24 mouse cellular contexts compared by ENCODE assay signal in genomic region chr6:68302133-68302532, GRCm38 (mm10).
A peak's percentile ranks its signal among the peaks of the same experiment; 100 is the strongest.
DNase-seq lines count a peak whose midpoint lies in the region; ATAC-seq and TF ChIP-seq lines count a peak whose summit lies in the region.
"Had no signal": no experiment of that assay in that cellular context is flagged by ENCODE, and none has a peak within 500 bp of the region (broad histone marks: within the 10 kb centered on the region; RNA-seq: fewer than 3 reads in every experiment).

No protein-coding gene starts in this region.

- dilution Hi-C loops in CH12.LX (cut with MboI; ENCODE audit: extremely low pct_ligation_motif_present, extremely low pct_unique_long_range_greater_than_20kb, low sequenced_read_pairs), result no loop called here

- 59% methylated on average over 1 of the region's 1 CpGs for WGBS in lung, postnatal 0 days

- no peaks in the 10 kb centered on the region for H3K4me1 ChIP-seq in lung, postnatal 0 days (ENCODE audit: insufficient read depth, low read depth, low read length)
- H3K4me1 ChIP-seq in CH12.LX (ENCODE audit: control insufficient read depth in 1 of 2, insufficient read depth in 2 of 2), result peaks cover 0 to 7% of the 10 kb centered on the region in 2 experiments; a peak in 1 of 4 replicates
- H3K4me1 ChIP-seq: forebrain, embryonic 10.5 days; forebrain, embryonic 13.5 days; heart, embryonic 10.5 days; heart, embryonic 13.5 days had no signal

- no peak for ATAC-seq in lung, postnatal 0 days
- ATAC-seq: forebrain, embryonic 13.5 days; forebrain, embryonic 16.5 days; hindbrain, postnatal 0 days; Patski had no signal

- in situ Hi-C loops in CH12.LX (cut with MboI; ENCODE audit: low pct_ligation_motif_present, low pct_unique_long_range_greater_than_20kb, low sequenced_read_pairs), result no loop called here

- TF ChIP-seq EP300 in lung, postnatal 0 days (IDR thresholded peaks at IDR 0.05), result no peak
- peak; percentile 86 for TF ChIP-seq EP300 in CH12.LX (IDR thresholded peaks at IDR 0.05; ENCODE audit: low read length)

- no peak for TF ChIP-seq CTCF in lung, postnatal 0 days (IDR thresholded peaks at IDR 0.05)
- no peak for TF ChIP-seq CTCF in CH12.LX (conservative IDR thresholded peaks at IDR 0.05 in 1 of 2, IDR thresholded peaks at IDR 0.05 in 1 of 2; ENCODE audit: low read depth in 2 of 2, low read length in 2 of 2)

- H3K27ac ChIP-seq in lung, postnatal 0 days (ENCODE audit: low read length), result no peak overlapping the region
- H3K27ac ChIP-seq in CH12.LX (ENCODE audit: insufficient read depth, low read depth), result peak overlapping the region; percentile 62; the same call in 1 of the 2 replicates
- H3K27ac ChIP-seq: forebrain, embryonic 10.5 days; forebrain, embryonic 13.5 days; heart, adult 2 months; heart, embryonic 10.5 days; heart, embryonic 13.5 days; hindbrain, embryonic 14.5 days; hindbrain, postnatal 0 days had no signal

- peak; percentile 12 for DNase-seq in lung, postnatal 25 days (ENCODE audit: low spot score)
- DNase-seq in lung, postnatal 0 days (ENCODE audit: low spot score), result no peak
- DNase-seq in B cell, adult 2 months, result peak; percentile 67 to 74
- peak; percentile 88 for DNase-seq in CH12.LX (ENCODE audit: extremely low read depth)
- peak; percentile 68 for DNase-seq in splenic B cell, adult 2 months (ENCODE audit: low read depth, low spot score)
- DNase-seq in cerebellum, adult 11-12 months, result no peak
- DNase-seq: adrenal gland, postnatal 10 days; adrenal gland, postnatal 36 days; cerebellum, adult 8-10 months; cerebellum, postnatal 14 days; gastrocnemius, postnatal 10 days; gastrocnemius, postnatal 36 days; heart, adult 2 months; heart, postnatal 14 days; heart, postnatal 4 days had no signal

- peak; percentile 24; the same call in 1 of the 2 replicates for TF ChIP-seq POLR2A in CH12.LX (IDR thresholded peaks at IDR 0.05; ENCODE audit: low read depth, low read length)

- H3K4me2 ChIP-seq in lung, postnatal 0 days (replicated peaks; ENCODE audit: low read depth, low read length), result no peak overlapping the region
- no peak overlapping the region for H3K4me2 ChIP-seq in CH12.LX (ENCODE audit: insufficient read depth, low read depth, poor library complexity, severe bottlenecking)
- H3K4me2 ChIP-seq: forebrain, embryonic 13.5 days; heart, embryonic 13.5 days; hindbrain, embryonic 14.5 days had no signal

- no peak overlapping the region for H3K9ac ChIP-seq in lung, postnatal 0 days (replicated peaks; ENCODE audit: low read depth)
- H3K9ac ChIP-seq in CH12.LX (ENCODE audit: insufficient read depth, low read depth), result peak overlapping the region; percentile 81
- H3K9ac ChIP-seq: forebrain, embryonic 13.5 days; heart, embryonic 13.5 days; hindbrain, embryonic 14.5 days had no signal

- peaks cover 3% of the 10 kb centered on the region for H3K79me2 ChIP-seq in CH12.LX (replicated peaks; ENCODE audit: control insufficient read depth, extremely low read depth, insufficient read depth, poor library complexity, severe bottlenecking)

- no peaks in the 10 kb centered on the region for H3K36me3 ChIP-seq in lung, postnatal 0 days (ENCODE audit: insufficient read depth, low read length)
- no peaks in the 10 kb centered on the region for H3K36me3 ChIP-seq in CH12.LX (replicated peaks in 1 of 2; ENCODE audit: control insufficient read depth in 1 of 2, insufficient read depth in 1 of 2, low read length in 1 of 2)
- H3K36me3 ChIP-seq in splenic B cell, adult 2 months (ENCODE audit: control insufficient read depth, insufficient read depth, low read length, poor library complexity, severe bottlenecking), result no peaks in the 10 kb centered on the region
- H3K36me3 ChIP-seq: forebrain, embryonic 10.5 days; G1E; heart, embryonic 10.5 days; heart, embryonic 13.5 days had no signal

- H3K4me3 ChIP-seq in lung, postnatal 0 days (ENCODE audit: low read depth, low read length), result no peak overlapping the region
- H3K4me3 ChIP-seq in CH12.LX (replicated peaks in 1 of 3; ENCODE audit: low read depth in 2 of 3, low read length in 2 of 3, poor library complexity in 1 of 3), result peak overlapping the region in 2 of 3 experiments; percentile 45 to 59
- H3K4me3 ChIP-seq: forebrain, embryonic 10.5 days; forebrain, embryonic 13.5 days; heart, adult 2 months; heart, embryonic 10.5 days; heart, embryonic 13.5 days had no signal

- H3K27me3 ChIP-seq in lung, postnatal 0 days (replicated peaks; ENCODE audit: insufficient read depth, low read length), result no peaks in the 10 kb centered on the region
- H3K27me3 ChIP-seq in CH12.LX (replicated peaks), result no peaks in the 10 kb centered on the region
- H3K27me3 ChIP-seq in splenic B cell, adult 2 months (ENCODE audit: control insufficient read depth, insufficient read depth, low read length, poor library complexity, severe bottlenecking), result no peaks in the 10 kb centered on the region
- H3K27me3 ChIP-seq: forebrain, embryonic 13.5 days; heart, embryonic 13.5 days; Patski had no signal

- no peak for TF ChIP-seq RAD21 in CH12.LX (IDR thresholded peaks at IDR 0.05; ENCODE audit: low read depth, low read length)

- H3K9me3 ChIP-seq in lung, postnatal 0 days (ENCODE audit: low read length), result no peaks in the 10 kb centered on the region
- no peaks in the 10 kb centered on the region for H3K9me3 ChIP-seq in CH12.LX (replicated peaks; ENCODE audit: low read length)
- H3K9me3 ChIP-seq: forebrain, embryonic 10.5 days; forebrain, embryonic 13.5 days; G1E; heart, embryonic 10.5 days; heart, embryonic 13.5 days had no signal

TF ChIP-seq in CH12.LX, 34 proteins besides CTCF, POLR2A, EP300 and RAD21:
- TF ChIP-seq JUND (conservative IDR thresholded peaks at IDR 0.05; ENCODE audit: low read depth, low read length) (peak; percentile 40; the same call in 1 of the 2 replicates), NRF1 (IDR thresholded peaks at IDR 0.05; ENCODE audit: low read depth, low read length) (no peak), UBTF (IDR thresholded peaks at IDR 0.05; ENCODE audit: low read depth, low read length) (no peak), MAFK (IDR thresholded peaks at IDR 0.05; ENCODE audit: insufficient replicate concordance, low read length) (0 out of 2 replicates have a peak, but pooled peaks have one; percentile 51), ZKSCAN1 (IDR thresholded peaks at IDR 0.05; ENCODE audit: borderline replicate concordance, low read depth, low read length) (no peak), KAT2A (IDR thresholded peaks at IDR 0.05; ENCODE audit: insufficient replicate concordance, low read length) (no peak), MEF2A (IDR thresholded peaks at IDR 0.05; ENCODE audit: borderline replicate concordance, low read depth, low read length) (peak; percentile 34; the same call in 1 of the 2 replicates), ETS1 (conservative IDR thresholded peaks at IDR 0.05; ENCODE audit: low read depth, low read length) (peak; percentile 55), MAX (IDR thresholded peaks at IDR 0.05; ENCODE audit: low read length) (no peak), TBP (conservative IDR thresholded peaks at IDR 0.05; ENCODE audit: low read depth, low read length) (peak; percentile 68; the same call in 1 of the 2 replicates), MXI1 (IDR thresholded peaks at IDR 0.05; ENCODE audit: low read depth, low read length) (no peak), BHLHE40 (IDR thresholded peaks at IDR 0.05; ENCODE audit: low read depth, low read length) (peak; percentile 68), E2F4 (IDR thresholded peaks at IDR 0.05; ENCODE audit: insufficient replicate concordance, low read depth, low read length) (no peak), IRF4 (IDR thresholded peaks at IDR 0.05; ENCODE audit: low read depth, low read length) (peak; percentile 35; the same call in 1 of the 2 replicates), ZNF384 (IDR thresholded peaks at IDR 0.05; ENCODE audit: low read depth, low read length) (no peak), TCF12 (IDR thresholded peaks at IDR 0.05; ENCODE audit: low read depth, low read length) (peak; percentile 92)

Comparison
In these comparisons a context has a peak if more than half of its experiments do, and no peak if none do; other contexts are left out.
1. DNase-seq: peak in lung, postnatal 25 days (single experiment), B cell, adult 2 months (2 of 2), CH12.LX (single experiment) and splenic B cell, adult 2 months (single experiment); none in lung, postnatal 0 days (single experiment) and cerebellum, adult 11-12 months (single experiment).